Mouse (Mus musculus) embryonic facial prominence, embryonic 10.5 days (tissue): ENCODE data around the gene Gpd2. TPM values are rescaled to one million over a fixed set of nuclear protein-coding genes. Genes with fewer than 3 reads are reported as not detected.
A peak's percentile ranks its signal among the peaks of the same experiment; 100 is the strongest.

ENCODE experiments used
- DNase-seq: peaks from one replicate; pipeline ENCODE4 v3.0.0-alpha.2; 2017; ENCODE audit warnings: low spot score
- H3K27ac ChIP-seq: fragments of 300-500 bp; sonication (generic); replicated peaks from 2 replicates; pipeline ENCODE4 v1.5.1; 2016; ENCODE audit warnings: mild to moderate bottlenecking
- H3K27me3 ChIP-seq: fragments of 300-500 bp; sonication (generic); replicated peaks from 2 replicates; pipeline ENCODE4 v1.6.1; 2016; ENCODE audit warnings: low read depth, mild to moderate bottlenecking; ENCODE audit not compliant: poor library complexity, severe bottlenecking
- H3K36me3 ChIP-seq: fragments of 300-500 bp; sonication (generic); replicated peaks from 2 replicates; pipeline ENCODE4 v1.6.1; 2016; ENCODE audit warnings: mild to moderate bottlenecking, moderate library complexity
- H3K4me1 ChIP-seq: fragments of 300-500 bp; sonication (generic); 2 replicates; pipeline ENCODE4 v1.6.1; 2016
- H3K4me3 ChIP-seq: fragments of 300-500 bp; sonication (generic); 2 replicates; pipeline ENCODE4 v1.5.1; 2016; ENCODE audit warnings: mild to moderate bottlenecking, moderate library complexity
- H3K9me3 ChIP-seq: fragments of 300-500 bp; sonication (generic); 2 replicates; pipeline ENCODE4 v1.6.1; 2016; ENCODE audit warnings: mild to moderate bottlenecking
- WGBS: fragments of 180-500 bp; shearing (Covaris S2); methylation state at CpG from one replicate; pipeline ENCODE4 v1.1.7; 2016; 5-methylcytosine and 5-hydroxymethylcytosine counted together
- polyA plus RNA-seq: library from polyadenylated mRNA; unstranded; fragments of >200 nt; fragmentation: Nextera tagmentation; extraction: Ambion mirVana; gene quantifications from 2 replicates; pipeline ENCODE4 v1.2.1, GENCODE M21; 2016

The Gpd2 gene
- polyA plus RNA-seq, 1 experiment from 2014 or later = 20.4 TPM

DNA sequence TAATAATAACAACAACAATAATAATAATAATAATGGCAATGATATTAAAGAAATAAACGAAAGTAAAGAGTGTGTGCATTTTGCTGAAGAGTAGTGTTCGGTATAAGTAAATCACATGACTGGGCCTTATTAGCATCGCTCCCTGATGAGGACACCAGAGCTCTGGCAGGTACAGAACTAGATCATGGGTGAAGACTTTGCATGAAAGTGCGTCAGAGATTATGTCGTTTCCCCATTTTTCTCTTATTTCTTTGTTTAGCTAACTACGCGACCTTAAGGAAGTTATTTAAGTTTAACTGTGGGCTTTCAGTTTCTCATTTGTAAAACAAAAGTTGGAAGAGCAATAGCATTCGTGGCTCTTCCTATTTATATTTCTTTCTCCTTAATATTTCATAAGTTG lies 5.1 kb upstream of the Gpd2 start:
- peaks cover 8% of the 10 kb centered on the region for H3K4me1 ChIP-seq
- H3K36me3 ChIP-seq = no peaks in the 10 kb centered on the region
- H3K9me3 ChIP-seq = no peaks in the 10 kb centered on the region
- 89% methylated on average over 8 of the region's 8 CpGs for WGBS
- H3K4me3 ChIP-seq = no peak overlapping the region
- H3K27ac ChIP-seq = no peak overlapping the region
- peaks cover 11% of the 10 kb centered on the region; the same call in 1 of the 2 replicates for H3K27me3 ChIP-seq
- no peak for DNase-seq

DNA sequence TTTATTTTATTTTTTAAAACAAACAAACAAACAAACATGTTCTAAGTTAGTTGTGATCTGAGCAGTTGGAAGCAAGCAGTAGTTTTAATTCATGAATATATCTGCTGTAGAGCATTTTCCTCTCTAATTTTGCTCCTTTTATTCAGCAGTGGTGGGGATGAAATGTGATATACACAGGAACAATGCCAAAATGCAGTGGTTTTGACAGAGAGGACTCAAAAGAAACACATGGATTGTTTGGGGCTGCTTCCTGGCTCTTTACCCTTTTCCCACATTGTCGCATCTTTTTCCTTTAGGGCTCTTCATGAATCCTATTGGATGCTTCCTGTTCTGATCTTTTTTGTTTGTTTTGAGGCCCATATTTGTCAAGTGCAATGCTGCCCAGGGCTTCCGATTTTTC lies 1.2 kb upstream of the Gpd2 start:
- no peak overlapping the region for H3K4me3 ChIP-seq
- 79% methylated on average over 2 of the region's 2 CpGs for WGBS

DNA sequence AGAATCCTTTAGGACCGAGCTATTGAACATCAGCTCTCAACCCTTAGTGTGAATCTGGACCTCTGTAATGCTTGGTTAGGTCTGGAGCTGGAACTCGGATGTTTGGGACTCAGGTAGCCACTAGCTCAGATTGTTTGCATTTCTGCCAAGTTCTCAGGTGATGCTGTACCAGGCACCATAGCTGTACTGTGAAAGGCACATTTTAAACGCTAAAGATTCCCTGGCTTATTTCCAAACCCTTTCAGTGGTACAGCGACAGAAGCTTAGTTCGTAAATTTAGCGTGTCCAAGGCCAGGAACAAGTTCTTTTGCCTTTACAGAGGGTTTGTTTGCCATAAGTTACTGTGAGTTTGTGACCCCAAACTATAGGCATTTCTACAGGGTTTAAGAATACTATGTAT lies 409 bp upstream of the Gpd2 start:
- no peaks in the 10 kb centered on the region for H3K36me3 ChIP-seq
- peak overlapping the region; percentile 76; the same call in 1 of the 2 replicates for H3K4me3 ChIP-seq
- peaks cover 11% of the 10 kb centered on the region; the same call in 1 of the 2 replicates for H3K27me3 ChIP-seq
- no peaks in the 10 kb centered on the region for H3K9me3 ChIP-seq
- 58% methylated on average over 6 of the region's 6 CpGs for WGBS
- no peak for DNase-seq
- peaks cover 19% of the 10 kb centered on the region for H3K4me1 ChIP-seq
- no peak overlapping the region for H3K27ac ChIP-seq

More for the DNA sequence above, 1.2 kb upstream of the Gpd2 start:
- no peaks in the 10 kb centered on the region for H3K9me3 ChIP-seq
- no peaks in the 10 kb centered on the region for H3K36me3 ChIP-seq
- H3K27me3 ChIP-seq = peaks cover 11% of the 10 kb centered on the region; the same call in 1 of the 2 replicates
- no peak overlapping the region for H3K27ac ChIP-seq
- H3K4me1 ChIP-seq = peaks cover 19% of the 10 kb centered on the region
- no peak for DNase-seq

DNA sequence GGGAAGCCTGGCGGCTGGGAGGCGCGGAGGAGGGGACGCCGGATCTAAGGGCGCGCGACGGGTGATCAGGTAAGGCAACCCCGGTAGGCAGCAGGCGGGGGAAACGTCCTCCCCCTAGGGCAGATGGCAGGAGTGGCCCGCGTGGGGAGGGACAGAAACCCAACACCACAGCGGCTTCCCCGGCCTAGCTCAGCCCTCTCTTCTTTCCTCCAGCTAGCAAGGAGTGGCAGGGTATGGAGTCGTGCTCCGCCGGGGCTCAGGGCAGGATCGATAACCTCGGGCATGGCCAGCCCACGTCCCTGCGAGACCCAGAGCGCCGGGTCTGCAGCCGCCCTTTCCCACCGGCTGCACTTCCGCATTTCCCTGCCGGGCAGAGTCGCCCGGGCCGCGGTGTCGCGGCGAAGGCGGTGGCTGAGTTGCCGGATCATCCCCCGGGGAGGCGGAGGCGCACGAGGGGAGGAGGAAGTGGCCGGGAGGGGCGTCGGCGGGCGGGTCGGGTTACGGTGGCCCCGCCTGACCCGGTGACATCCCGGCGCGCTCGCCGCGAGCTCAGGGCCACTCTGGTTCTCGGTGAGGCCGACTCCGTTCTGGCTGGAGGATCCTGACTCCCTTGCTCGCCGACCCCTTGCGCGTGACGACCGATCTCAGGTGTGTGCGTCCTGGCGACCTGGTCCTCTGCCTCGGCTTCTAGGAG lies 632 bp downstream of the Gpd2 start:
- DNase-seq = peak; percentile 88
- peaks cover 11% of the 10 kb centered on the region; the same call in 1 of the 2 replicates for H3K27me3 ChIP-seq
- 1% methylated on average over 69 of the region's 69 CpGs for WGBS

DNA sequence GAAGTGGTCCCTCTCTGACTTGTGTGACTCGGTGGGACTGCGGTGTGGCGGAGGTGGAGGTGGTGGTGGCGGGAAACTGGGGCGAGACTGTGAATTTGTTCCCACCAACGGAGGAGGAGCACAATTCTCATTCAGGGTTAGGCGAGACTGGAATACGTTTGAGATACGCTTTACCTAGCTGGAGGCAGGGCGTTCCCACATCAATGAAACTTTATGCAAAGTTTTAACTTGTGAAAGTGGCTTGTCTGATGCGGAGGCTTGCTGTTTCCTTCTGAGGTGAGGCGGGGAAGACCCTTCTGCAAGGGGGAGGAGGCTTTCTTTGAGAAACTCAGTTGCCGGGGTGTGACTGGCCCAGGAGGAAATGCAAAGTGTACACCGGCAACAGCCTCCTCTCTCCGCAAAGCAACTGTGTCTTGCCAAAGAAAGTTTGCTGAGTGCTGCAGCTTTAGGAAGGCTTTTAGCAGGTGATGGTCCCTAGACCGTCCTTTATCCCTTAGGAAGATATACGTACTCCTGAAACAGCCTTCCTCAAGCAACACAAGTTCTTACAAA lies 1.3 kb downstream of the Gpd2 start:
- peaks cover 7% of the 10 kb centered on the region; the same call in 1 of the 2 replicates for H3K27me3 ChIP-seq

More for the DNA sequence above, 632 bp downstream of the Gpd2 start:
- H3K4me3 ChIP-seq = peak overlapping the region; percentile 76
- no peaks in the 10 kb centered on the region for H3K9me3 ChIP-seq
- H3K4me1 ChIP-seq = peaks cover 19% of the 10 kb centered on the region
- no peaks in the 10 kb centered on the region for H3K36me3 ChIP-seq
- peak overlapping the region; percentile 91 for H3K27ac ChIP-seq

DNA sequence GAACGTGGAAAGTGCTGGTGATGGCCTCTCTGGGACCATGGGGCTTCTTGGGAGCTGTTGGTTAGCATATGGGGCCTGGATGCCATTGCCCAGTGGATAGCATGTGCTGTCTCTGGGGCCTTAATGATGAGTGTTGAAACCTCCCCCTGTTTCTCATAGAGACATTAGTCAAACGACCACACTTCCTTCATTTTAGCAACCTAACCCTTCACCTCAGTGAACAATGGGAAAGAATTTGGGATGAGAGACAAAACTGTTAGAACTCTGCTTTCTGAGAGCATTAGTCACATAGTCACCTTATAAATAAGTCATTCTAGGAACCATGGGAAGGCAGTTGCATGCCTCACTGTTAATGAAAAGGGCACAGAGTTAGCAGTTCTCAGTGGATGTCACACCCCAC lies 1.9 kb downstream of the Gpd2 start:
- WGBS = 17% methylated on average over 2 of the region's 2 CpGs
- H3K27me3 ChIP-seq = peaks cover 7% of the 10 kb centered on the region; the same call in 1 of the 2 replicates

More for the DNA sequence above, 1.3 kb downstream of the Gpd2 start:
- H3K27ac ChIP-seq = peak overlapping the region; percentile 91
- no peak for DNase-seq
- H3K4me1 ChIP-seq = peaks cover 19% of the 10 kb centered on the region
- no peaks in the 10 kb centered on the region for H3K36me3 ChIP-seq
- WGBS = 2% methylated on average over 17 of the region's 17 CpGs
- H3K4me3 ChIP-seq = peak overlapping the region; percentile 76
- H3K9me3 ChIP-seq = no peaks in the 10 kb centered on the region

DNA sequence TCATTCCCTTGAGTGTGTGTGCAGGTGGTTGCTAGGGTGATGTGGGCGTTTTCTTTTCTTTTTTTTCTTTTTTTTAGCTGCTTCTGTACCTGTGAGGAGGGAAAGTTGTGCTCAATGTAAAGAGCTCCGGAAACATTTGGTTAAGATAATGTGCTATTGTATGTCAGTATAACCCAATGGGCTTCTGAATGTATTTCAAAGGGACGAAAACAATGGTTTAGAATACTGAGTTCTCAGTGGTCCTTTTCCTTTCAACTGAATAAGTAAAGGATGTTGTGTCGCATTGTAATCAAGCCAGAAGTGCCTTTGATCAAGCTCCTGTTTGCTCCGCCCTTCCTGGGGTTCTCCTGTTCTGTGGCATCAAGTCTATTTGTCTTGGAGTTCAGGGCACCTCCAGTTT lies 6.6 kb downstream of the Gpd2 start:
- no peaks in the 10 kb centered on the region for H3K36me3 ChIP-seq
- H3K9me3 ChIP-seq = no peaks in the 10 kb centered on the region
- 71% methylated on average over 5 of the region's 5 CpGs for WGBS
- no peak for DNase-seq
- H3K4me3 ChIP-seq = no peak overlapping the region
- H3K4me1 ChIP-seq = 0 out of 2 replicates have a peak, but pooled peaks cover 2% of the 10 kb centered on the region
- H3K27me3 ChIP-seq = no peaks in the 10 kb centered on the region
- H3K27ac ChIP-seq = no peak overlapping the region

More for the DNA sequence above, 1.9 kb downstream of the Gpd2 start:
- Histone ChIP-seq H3K36me3 (no peaks in the 10 kb centered on the region), H3K4me3 (peak overlapping the region; percentile 76), H3K27ac (no peak overlapping the region), H3K4me1 (peaks cover 19% of the 10 kb centered on the region), H3K9me3 (no peaks in the 10 kb centered on the region)
- DNase-seq = no peak

DNA sequence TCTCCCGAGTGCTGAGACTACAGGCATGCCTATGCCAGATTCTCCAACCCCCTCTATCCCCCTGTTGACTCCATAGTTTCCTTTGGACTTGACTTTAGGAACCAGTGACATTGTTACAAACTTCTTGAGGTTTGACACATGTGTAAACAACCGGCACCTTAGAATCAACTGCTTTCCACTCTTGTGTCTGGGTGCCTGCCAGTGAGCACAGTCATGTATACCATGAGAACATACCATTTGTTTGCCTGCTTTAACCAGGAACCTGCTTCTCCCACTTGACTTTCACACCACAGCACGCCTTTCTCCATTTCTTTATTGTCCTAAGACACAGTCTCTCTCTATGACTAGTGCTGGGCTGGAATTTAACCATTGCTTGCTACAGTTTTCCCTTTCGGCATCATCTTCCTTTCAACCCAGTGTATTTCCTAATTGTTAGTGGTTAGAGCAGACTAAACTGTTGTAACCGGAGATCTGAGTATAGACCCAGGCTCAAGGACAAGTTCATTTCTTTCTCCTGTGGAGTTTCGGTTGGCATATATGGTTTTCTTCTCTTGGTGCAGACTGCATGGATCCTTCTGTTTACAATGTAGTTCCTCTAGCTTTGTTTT lies 8.4 kb downstream of the Gpd2 start:
- 92% methylated on average over 6 of the region's 6 CpGs for WGBS
- Histone ChIP-seq H3K4me1 (no peaks in the 10 kb centered on the region), H3K27me3 (no peaks in the 10 kb centered on the region), H3K27ac (no peak overlapping the region), H3K36me3 (no peaks in the 10 kb centered on the region), H3K4me3 (no peak overlapping the region), H3K9me3 (no peaks in the 10 kb centered on the region)
- DNase-seq = no peak

DNA sequence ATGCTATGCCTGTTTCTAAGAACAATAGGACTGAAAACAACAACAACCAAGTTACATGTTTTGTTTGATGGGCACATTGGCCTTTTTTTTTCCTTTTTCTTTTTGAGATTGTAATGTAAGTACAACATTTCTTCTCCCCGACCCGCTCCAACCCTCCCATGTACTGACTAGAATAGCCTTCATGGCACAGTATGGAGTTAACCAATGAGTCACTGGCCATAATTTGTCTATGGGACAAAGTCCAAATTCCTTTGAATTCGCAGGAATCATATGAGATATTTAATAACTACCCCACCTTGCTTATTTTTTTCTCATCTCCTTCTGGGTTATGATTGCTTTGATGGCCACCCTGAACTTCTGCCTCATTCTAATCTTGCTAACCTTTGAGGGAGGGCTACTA lies 12.7 kb downstream of the Gpd2 start:
- Histone ChIP-seq H3K36me3 (no peaks in the 10 kb centered on the region), H3K9me3 (no peaks in the 10 kb centered on the region), H3K4me3 (no peak overlapping the region), H3K27ac (no peak overlapping the region), H3K4me1 (no peaks in the 10 kb centered on the region; the same call in 1 of the 2 replicates), H3K27me3 (no peaks in the 10 kb centered on the region)
- WGBS = 98% methylated on average over 3 of the region's 3 CpGs
- no peak for DNase-seq

DNA sequence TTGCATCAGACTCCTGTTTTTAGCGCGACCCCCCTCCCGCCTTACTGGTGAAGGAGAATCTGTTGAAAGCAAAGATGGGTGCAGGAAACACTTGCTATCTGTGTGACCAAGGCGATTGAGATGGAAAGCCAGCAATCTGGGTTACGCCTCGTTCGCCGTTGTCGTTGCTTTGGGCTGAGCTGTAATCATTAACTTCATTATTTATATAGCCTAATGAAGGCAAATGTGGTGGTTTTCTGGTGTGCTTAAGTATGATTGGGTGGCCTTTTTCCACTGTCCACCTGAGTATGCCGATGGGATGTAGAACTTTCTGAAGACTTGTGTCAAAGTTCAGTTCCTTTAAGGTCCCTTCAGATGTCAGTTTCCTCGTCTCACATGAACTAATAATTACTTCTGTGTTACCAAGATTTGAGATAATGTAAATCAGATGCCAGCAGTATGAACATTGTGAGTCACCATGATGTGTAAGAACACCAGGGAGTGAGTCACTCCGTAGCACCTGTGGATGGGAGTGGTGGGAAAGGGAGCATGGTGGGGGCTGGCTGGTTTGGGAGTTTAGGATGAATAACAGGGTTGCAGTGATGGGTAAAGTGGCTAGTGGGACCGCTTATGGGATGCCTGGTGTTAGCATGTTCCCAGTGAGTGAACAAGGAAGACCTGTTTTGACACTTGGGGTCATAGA lies 14.3 kb downstream of the Gpd2 start:
- Histone ChIP-seq H3K27me3 (no peaks in the 10 kb centered on the region), H3K27ac (no peak overlapping the region), H3K36me3 (no peaks in the 10 kb centered on the region), H3K9me3 (no peaks in the 10 kb centered on the region), H3K4me3 (no peak overlapping the region), H3K4me1 (peaks cover 15% of the 10 kb centered on the region)
- DNase-seq = no peak
- WGBS = 89% methylated on average over 13 of the region's 13 CpGs

DNA sequence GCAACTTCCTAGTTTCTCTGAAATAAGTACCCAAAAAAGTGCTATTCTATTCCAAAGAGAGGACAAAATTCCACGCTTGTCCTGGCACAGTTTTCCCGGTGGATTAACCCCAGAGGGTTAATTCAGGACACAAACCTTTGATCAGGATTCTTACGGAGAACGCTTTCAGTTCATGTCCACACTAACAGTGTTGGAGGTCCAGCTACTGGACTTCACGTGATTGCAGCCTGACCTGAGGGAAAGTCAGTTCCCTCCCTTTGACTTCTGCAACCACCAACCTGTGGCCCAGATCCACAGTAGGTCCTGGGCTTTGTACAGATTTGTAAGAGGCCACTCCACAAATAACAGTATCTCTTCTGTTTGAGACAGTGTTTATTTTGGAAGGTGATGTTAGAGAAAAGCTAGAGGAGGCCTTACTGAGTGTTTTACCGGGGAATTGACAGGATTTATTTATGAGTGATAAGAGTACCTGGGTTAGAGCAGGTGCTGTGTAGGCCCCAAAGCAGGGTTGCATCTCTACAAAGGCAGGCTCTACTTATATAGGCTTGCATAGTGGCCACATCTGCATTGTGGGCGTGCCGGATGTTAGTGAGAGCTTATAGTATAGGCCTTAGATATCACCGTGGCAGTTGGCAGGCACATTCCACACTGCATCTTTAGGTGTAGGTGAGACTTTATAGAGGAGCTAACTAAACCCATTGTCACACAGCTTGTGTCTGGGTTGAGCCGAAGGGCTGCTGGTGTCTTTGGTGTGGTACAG lies 15.3 kb downstream of the Gpd2 start:
- Histone ChIP-seq H3K4me1 (peaks cover 15% of the 10 kb centered on the region), H3K27ac (no peak overlapping the region), H3K36me3 (no peaks in the 10 kb centered on the region), H3K27me3 (no peaks in the 10 kb centered on the region), H3K4me3 (no peak overlapping the region), H3K9me3 (no peaks in the 10 kb centered on the region)
- no peak for DNase-seq
- WGBS = 84% methylated on average over 10 of the region's 10 CpGs

DNA sequence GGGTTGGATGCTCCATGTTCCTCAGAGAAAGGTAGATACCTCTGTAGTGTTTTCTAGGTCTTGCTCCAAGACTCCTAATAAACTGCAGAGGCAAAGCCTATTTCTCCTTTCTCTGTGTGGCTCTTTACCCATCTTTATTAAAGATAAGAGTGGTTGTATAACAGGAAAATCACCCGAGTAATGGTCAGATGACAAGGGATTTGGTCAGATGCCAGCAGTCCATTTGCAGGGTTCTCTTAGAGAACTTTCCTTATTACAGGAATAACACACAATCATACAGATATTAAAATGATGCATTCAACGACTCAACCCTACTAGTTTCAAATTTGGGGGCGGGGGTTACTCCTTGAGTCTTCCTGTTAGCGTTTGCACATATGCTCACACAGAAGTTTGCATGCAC lies 16.8 kb downstream of the Gpd2 start:
- no peak overlapping the region for H3K4me3 ChIP-seq
- no peaks in the 10 kb centered on the region for H3K36me3 ChIP-seq
- no peaks in the 10 kb centered on the region for H3K9me3 ChIP-seq
- 92% methylated on average over 4 of the region's 4 CpGs for WGBS
- H3K4me1 ChIP-seq = peaks cover 15% of the 10 kb centered on the region
- H3K27me3 ChIP-seq = no peaks in the 10 kb centered on the region
- no peak for DNase-seq
- no peak overlapping the region for H3K27ac ChIP-seq
